Comparison of ENCODE assay signal across 8 mouse cellular contexts in genomic region chr14:100213066-100213465, GRCm38 (mm10).
DNase-seq lines count a peak whose midpoint lies in the region; ATAC-seq lines count a peak whose summit lies in the region.

No protein-coding gene starts in this region.

- peaks cover 9% of the 10 kb centered on the region for H3K4me1 ChIP-seq in midbrain, embryonic 11.5 days (ENCODE audit: control insufficient read depth, insufficient read depth, low read length)
- H3K4me1 ChIP-seq in midbrain, embryonic 10.5 days, result peaks cover 22% of the 10 kb centered on the region
- H3K4me1 ChIP-seq in midbrain, embryonic 14.5 days (ENCODE audit: control insufficient read depth, insufficient read depth, low read length), result peaks cover 13% of the 10 kb centered on the region

- ATAC-seq in midbrain, embryonic 11.5 days (ENCODE audit: low FRiP score), result no peak
- ATAC-seq in frontal cortex, adult (ENCODE audit: low TSS enrichment), result peak; percentile 66
- no peak for ATAC-seq in midbrain, embryonic 14.5 days (ENCODE audit: low FRiP score, low TSS enrichment)

- H3K4me3 ChIP-seq in midbrain, embryonic 11.5 days (ENCODE audit: low read depth, low read length), result no peak overlapping the region
- H3K4me3 ChIP-seq in midbrain, embryonic 10.5 days, result no peak overlapping the region
- H3K4me3 ChIP-seq in midbrain, embryonic 14.5 days (replicated peaks; ENCODE audit: low read depth, low read length), result no peak overlapping the region

- H3K36me3 ChIP-seq in midbrain, embryonic 11.5 days (ENCODE audit: control insufficient read depth, insufficient read depth, low read length), result no peaks in the 10 kb centered on the region
- no peaks in the 10 kb centered on the region for H3K36me3 ChIP-seq in midbrain, embryonic 10.5 days
- H3K36me3 ChIP-seq in midbrain, embryonic 14.5 days (ENCODE audit: control insufficient read depth, insufficient read depth, low read length), result no peaks in the 10 kb centered on the region

- no peaks in the 10 kb centered on the region for H3K27me3 ChIP-seq in midbrain, embryonic 11.5 days (ENCODE audit: control insufficient read depth, insufficient read depth, low read length)
- H3K27me3 ChIP-seq in midbrain, embryonic 10.5 days (ENCODE audit: low read depth, poor library complexity, severe bottlenecking), result peaks cover 5% of the 10 kb centered on the region; the same call in 1 of the 2 replicates
- H3K27me3 ChIP-seq in midbrain, embryonic 14.5 days (ENCODE audit: control insufficient read depth, insufficient read depth, low read length), result no peaks in the 10 kb centered on the region

- H3K9ac ChIP-seq in midbrain, embryonic 11.5 days (ENCODE audit: low read length), result no peak overlapping the region
- no peak overlapping the region for H3K9ac ChIP-seq in midbrain, embryonic 14.5 days (replicated peaks; ENCODE audit: low read length)

- H3K4me2 ChIP-seq in midbrain, embryonic 11.5 days, result no peak overlapping the region
- no peak overlapping the region for H3K4me2 ChIP-seq in midbrain, embryonic 14.5 days (ENCODE audit: low read length)

- H3K9me3 ChIP-seq in midbrain, embryonic 11.5 days (ENCODE audit: control insufficient read depth, low read length), result no peaks in the 10 kb centered on the region
- H3K9me3 ChIP-seq in midbrain, embryonic 10.5 days (replicated peaks), result no peaks in the 10 kb centered on the region
- H3K9me3 ChIP-seq in midbrain, embryonic 14.5 days (ENCODE audit: control insufficient read depth, low read length), result no peaks in the 10 kb centered on the region

- no peak overlapping the region for H3K27ac ChIP-seq in midbrain, embryonic 11.5 days (ENCODE audit: low read depth, low read length)
- no peak overlapping the region for H3K27ac ChIP-seq in midbrain, embryonic 10.5 days (replicated peaks)
- no peak overlapping the region for H3K27ac ChIP-seq in midbrain, embryonic 14.5 days (replicated peaks; ENCODE audit: low read depth, low read length)

- 83% methylated on average over 7 of the region's 7 CpGs for whole genome bisulfite sequencing in midbrain, embryonic 11.5 days
- WGBS in midbrain, embryonic 10.5 days, result 83% methylated on average over 7 of the region's 7 CpGs
- WGBS in midbrain, embryonic 14.5 days, result 81% methylated on average over 7 of the region's 7 CpGs

- DNase-seq in midbrain, embryonic 11.5 days (ENCODE audit: low spot score, missing footprints), result peak; percentile 8
- DNase-seq in midbrain, embryonic 10.5 days (ENCODE audit: low spot score), result no peak
- peak; percentile 58 to 68 for DNase-seq in kidney, postnatal 36 days
- DNase-seq in right cerebral cortex, adult 2 months (ENCODE audit: low spot score in 2 of 2), result peak; percentile 63 to 66
- no peak for DNase-seq in ovary, postnatal 36 days (ENCODE audit: low spot score)
- no peak for DNase-seq in cerebellum, adult 18-20 months
- no peak for DNase-seq in midbrain, embryonic 14.5 days

Comparison
In these comparisons a context has a peak if more than half of its experiments do, and no peak if none do; other contexts are left out.
1. DNase-seq: peak in midbrain, embryonic 11.5 days (single experiment), kidney, postnatal 36 days (2 of 2) and right cerebral cortex, adult 2 months (2 of 2); none in midbrain, embryonic 10.5 days (single experiment), ovary, postnatal 36 days (single experiment), cerebellum, adult 18-20 months (0 of 2) and midbrain, embryonic 14.5 days (single experiment).